Mouse (Mus musculus) neural tube, embryonic 13.5 days (tissue): ENCODE data around the gene Olfr311. TPM values are rescaled to one million over a fixed set of nuclear protein-coding genes. Genes with fewer than 3 reads are reported as not detected.
"Not testable (repeated sequence)": the region's sequence is repeated elsewhere in the genome, so short reads cannot be mapped to it uniquely, and the experiment has no call there.

Experiments
- ATAC-seq: fragments of 200-750 bp; cut with Nextera tagmentation; 2 replicates; pipeline ENCODE4 v1.8.0; 2017; ENCODE audit warnings: low read depth, mild to moderate bottlenecking, moderate TSS enrichment, moderate library complexity
- H3K27ac ChIP-seq: fragments of 300-500 bp; sonication (generic); replicated peaks from 2 replicates; pipeline ENCODE4 v1.5.1; 2015; ENCODE audit warnings: moderate library complexity, mild to moderate bottlenecking, inconsistent platforms
- H3K27me3 ChIP-seq: fragments of 300-500 bp; sonication (generic); 2 replicates; pipeline ENCODE4 v1.6.1; 2015; ENCODE audit warnings: mild to moderate bottlenecking, inconsistent platforms
- H3K36me3 ChIP-seq: fragments of 300-500 bp; sonication (generic); 2 replicates; pipeline ENCODE4 v1.6.1; 2015; ENCODE audit warnings: mild to moderate bottlenecking, inconsistent platforms
- H3K4me1 ChIP-seq: fragments of 300-500 bp; sonication (generic); replicated peaks from 2 replicates; pipeline ENCODE4 v1.6.1; 2015; ENCODE audit warnings: inconsistent platforms
- H3K4me2 ChIP-seq: fragments of 300-500 bp; sonication (generic); 2 replicates; pipeline ENCODE4 v1.6.1; 2015; ENCODE audit warnings: inconsistent platforms, mild to moderate bottlenecking, moderate library complexity
- H3K4me3 ChIP-seq: fragments of 300-500 bp; sonication (generic); 2 replicates; pipeline ENCODE4 v1.5.1; 2015; ENCODE audit warnings: mild to moderate bottlenecking, inconsistent platforms
- H3K9ac ChIP-seq: fragments of 300-500 bp; sonication (generic); 2 replicates; pipeline ENCODE4 v1.6.1; 2015; ENCODE audit warnings: moderate library complexity, mild to moderate bottlenecking, inconsistent platforms
- H3K9me3 ChIP-seq: fragments of 300-500 bp; sonication (generic); 2 replicates; pipeline ENCODE4 v1.6.1; 2016; ENCODE audit warnings: inconsistent platforms
- WGBS: fragments of 180-500 bp; shearing (Covaris S2); methylation state at CpG from one replicate; pipeline ENCODE4 v1.1.7; 2015; 5-methylcytosine and 5-hydroxymethylcytosine counted together
- polyA plus RNA-seq: library from polyadenylated mRNA; unstranded; fragments of >200 nt; fragmentation: Nextera tagmentation; extraction: Ambion mirVana; gene quantifications from 2 replicates; pipeline ENCODE4 v1.2.1, GENCODE M21; 2015

The Olfr311 gene
- polyA plus RNA-seq, 1 experiment from 2014 or later: not detected

GRCm38 (mm10) chr11:58828937-58829336 is 10.1 kb upstream of the Olfr311 start, which contains the start of gene Olfr312:
Gene Olfr312, plus strand, starts transcription at chr11:58829237.
- H3K9me3 ChIP-seq, H3K4me3 ChIP-seq, H3K27ac ChIP-seq, H3K27me3 ChIP-seq, H3K36me3 ChIP-seq, ATAC-seq, H3K4me2 ChIP-seq, H3K4me1 ChIP-seq, H3K9ac ChIP-seq: not testable (repeated sequence)

DNA sequence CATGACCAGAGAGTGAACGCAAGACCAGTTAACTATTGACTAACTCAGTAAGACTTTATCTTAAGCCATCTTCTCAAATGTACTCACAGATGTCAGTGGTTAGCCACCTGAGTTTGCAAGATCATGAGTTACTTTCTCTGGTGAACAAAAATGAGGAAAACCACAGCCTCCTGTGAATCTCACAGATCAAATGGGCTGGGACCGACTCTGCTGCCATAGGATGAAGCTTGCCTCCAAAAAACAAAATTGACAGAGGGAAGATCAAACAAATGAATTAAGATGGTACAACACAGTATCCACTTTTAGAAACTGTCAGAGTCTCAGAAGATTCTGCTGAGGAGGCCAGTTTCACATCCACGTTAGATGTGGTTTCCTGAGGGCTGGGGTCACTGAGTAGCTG is 9.3 kb upstream of the Olfr311 start:
- H3K9ac ChIP-seq: no peak overlapping the region
- H3K4me2 ChIP-seq: no peak overlapping the region
- H3K36me3 ChIP-seq: no peaks in the 10 kb centered on the region
- WGBS: 83% methylated on average over 3 of the region's 3 CpGs
- H3K27me3 ChIP-seq: no peaks in the 10 kb centered on the region
- no peaks in the 10 kb centered on the region for H3K4me1 ChIP-seq
- no peak overlapping the region for H3K27ac ChIP-seq
- no peak overlapping the region for H3K4me3 ChIP-seq
- no peak for ATAC-seq
- H3K9me3 ChIP-seq: no peaks in the 10 kb centered on the region

DNA sequence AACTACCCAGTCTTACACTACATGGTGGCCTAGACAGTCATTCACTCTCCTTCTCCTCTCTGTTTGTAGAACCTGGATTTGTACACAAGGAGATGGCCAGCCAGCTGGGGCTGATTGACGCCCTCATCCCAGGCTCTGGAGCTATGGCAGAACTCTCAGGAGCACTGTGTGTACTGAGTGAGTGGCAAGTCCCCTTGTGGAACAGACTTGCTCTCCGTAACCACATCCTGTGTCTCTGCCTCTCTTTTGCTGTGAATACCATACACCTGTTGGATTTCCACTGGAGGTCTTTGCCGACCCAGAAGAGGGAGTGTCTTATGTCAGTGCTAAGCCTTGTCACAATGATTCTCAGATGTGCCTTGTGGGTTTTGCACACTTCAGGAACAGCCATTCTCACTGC is 6.5 kb upstream of the Olfr311 start:
- WGBS: 84% methylated on average over 3 of the region's 3 CpGs
- not testable (repeated sequence) for H3K9me3 ChIP-seq, ATAC-seq

GRCm38 (mm10) chr11:58846919-58847461 is 7.9 kb downstream of the Olfr311 start, which contains the start of gene Gm12258:
Gene Gm12258, plus strand, starts transcription at chr11:58847158.
- no peaks in the 10 kb centered on the region; the same call in 1 of the 2 replicates for H3K27me3 ChIP-seq
- H3K4me1 ChIP-seq: peaks cover 17% of the 10 kb centered on the region
- H3K36me3 ChIP-seq: peaks cover 35% of the 10 kb centered on the region
- peak within 1 kb of the TSS; percentile 91 for H3K9ac ChIP-seq
- no peaks in the 10 kb centered on the region for H3K9me3 ChIP-seq
- H3K4me2 ChIP-seq: peak within 1 kb of the TSS; percentile 90
- ATAC-seq: peak; percentile 100
- WGBS: under 1% methylated on average over 24 of the region's 24 CpGs
- H3K4me3 ChIP-seq: peak within 1 kb of the TSS; percentile 84
- peak within 1 kb of the TSS; percentile 86 for H3K27ac ChIP-seq

More for the DNA sequence above, 6.5 kb upstream of the Olfr311 start:
- H3K36me3 ChIP-seq, H3K27me3 ChIP-seq, H3K4me1 ChIP-seq, H3K4me3 ChIP-seq, H3K27ac ChIP-seq, H3K9ac ChIP-seq, H3K4me2 ChIP-seq: not testable (repeated sequence)

DNA sequence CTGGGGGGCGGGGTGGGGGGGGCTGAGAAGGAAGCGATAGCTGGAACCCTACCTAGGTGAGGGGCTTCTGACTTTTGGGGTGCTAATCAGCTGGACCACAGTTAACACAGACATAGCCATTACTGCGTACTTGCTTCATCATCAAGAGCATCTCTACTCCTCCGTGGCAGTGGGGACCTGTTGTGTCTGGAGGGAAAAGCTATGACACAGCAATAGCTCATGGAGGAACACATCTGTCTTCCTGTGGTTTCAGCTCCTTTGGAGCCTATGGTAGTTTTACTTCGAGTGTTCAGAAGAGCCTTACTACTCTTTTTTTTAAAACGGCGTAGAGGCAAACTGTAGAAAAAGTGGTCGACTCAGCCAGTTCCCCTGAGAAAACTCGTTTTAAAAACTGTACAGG is 8.6 kb downstream of the Olfr311 start:
- peak overlapping the region; percentile 91 for H3K9ac ChIP-seq
- ATAC-seq: no peak
- peak overlapping the region; percentile 90 for H3K4me2 ChIP-seq
- WGBS: 53% methylated on average over 9 of the region's 9 CpGs
- peaks cover 41% of the 10 kb centered on the region for H3K36me3 ChIP-seq
- peak overlapping the region; percentile 86; the same call in 1 of the 2 replicates for H3K27ac ChIP-seq
- H3K27me3 ChIP-seq: no peaks in the 10 kb centered on the region; the same call in 1 of the 2 replicates
- H3K4me3 ChIP-seq: peak overlapping the region; percentile 84
- H3K4me1 ChIP-seq: peaks cover 17% of the 10 kb centered on the region
- H3K9me3 ChIP-seq: no peaks in the 10 kb centered on the region

GRCm38 (mm10) chr11:58849731-58850130 is 10.7 kb downstream of the Olfr311 start:
- Histone ChIP-seq H3K9ac (no peak overlapping the region), H3K27ac (no peak overlapping the region), H3K4me1 (peaks cover 17% of the 10 kb centered on the region), H3K36me3 (peaks cover 62% of the 10 kb centered on the region), H3K4me3 (no peak overlapping the region), H3K4me2 (no peak overlapping the region), H3K27me3 (no peaks in the 10 kb centered on the region; the same call in 1 of the 2 replicates), H3K9me3 (no peaks in the 10 kb centered on the region)
- ATAC-seq: no peak
- 66% methylated on average over 2 of the region's 2 CpGs for WGBS

GRCm38 (mm10) chr11:58860744-58861143 is 21.7 kb downstream of the Olfr311 start:
- peaks cover 21% of the 10 kb centered on the region for H3K9me3 ChIP-seq
- no peak overlapping the region for H3K4me2 ChIP-seq
- H3K9ac ChIP-seq: no peak overlapping the region
- H3K36me3 ChIP-seq: peaks cover 61% of the 10 kb centered on the region
- H3K4me3 ChIP-seq: no peak overlapping the region
- H3K4me1 ChIP-seq: no peaks in the 10 kb centered on the region
- no peak overlapping the region for H3K27ac ChIP-seq
- 97% methylated on average over 8 of the region's 8 CpGs for WGBS
- no peaks in the 10 kb centered on the region for H3K27me3 ChIP-seq
- ATAC-seq: no peak

DNA sequence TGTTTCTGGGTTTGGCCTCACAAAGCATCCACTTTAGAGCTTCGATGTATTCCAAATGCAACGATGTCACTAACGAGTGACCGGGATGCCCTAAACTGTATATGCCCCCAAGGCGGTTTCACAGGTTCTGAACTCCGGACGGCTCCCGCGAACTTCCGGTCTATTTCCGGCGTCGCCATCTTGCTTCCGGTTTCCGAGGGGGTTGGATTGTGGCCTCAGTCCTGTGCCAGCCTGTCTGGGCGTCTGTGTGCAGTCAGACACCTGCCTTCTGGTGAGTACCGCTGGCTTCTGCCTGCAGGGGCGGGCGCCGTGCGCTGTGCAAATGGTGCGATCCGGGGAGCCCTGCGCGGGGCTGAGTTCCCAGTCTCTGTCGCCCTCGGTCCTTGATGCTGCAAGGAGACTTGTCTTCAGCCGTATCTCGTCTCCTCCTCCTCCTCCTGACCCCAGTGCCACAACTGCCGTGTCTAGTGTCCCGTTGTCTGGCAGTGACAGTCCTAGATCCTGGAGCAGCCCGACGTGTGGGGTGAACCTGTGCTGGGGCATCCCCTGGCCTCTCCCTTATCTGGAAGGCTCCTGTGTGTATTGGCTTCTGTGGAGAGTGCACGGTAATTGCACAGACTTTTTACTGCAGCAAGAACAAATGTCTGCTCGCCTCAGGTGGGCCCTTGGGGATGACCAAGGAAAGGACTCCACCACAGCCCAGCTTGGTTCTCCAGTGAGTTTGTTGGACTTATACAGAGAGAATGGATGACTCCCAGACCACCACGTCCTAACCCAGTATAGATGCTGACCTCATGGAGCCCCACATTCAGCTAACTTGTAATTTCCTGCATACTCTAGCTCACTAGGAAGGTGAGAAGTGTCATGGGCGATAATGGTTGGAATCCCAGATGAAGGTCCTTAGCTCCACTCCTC is 28.2 kb downstream of the Olfr311 start, which contains the start of gene 2810021J22Rik:
2810021J22Rik (plus strand) TSS at position 178 of the 915 bp plus-strand sequence.
- Histone ChIP-seq H3K27me3 (no peaks in the 10 kb centered on the region), H3K4me3 (peak within 1 kb of the TSS; percentile 75), H3K27ac (peak within 1 kb of the TSS; percentile 93), H3K36me3 (peaks cover 25% of the 10 kb centered on the region), H3K4me1 (peaks cover 31% of the 10 kb centered on the region), H3K9me3 (no peaks in the 10 kb centered on the region), H3K4me2 (peak within 1 kb of the TSS; percentile 82), H3K9ac (peak within 1 kb of the TSS; percentile 90)
- 4% methylated on average over 37 of the region's 37 CpGs for WGBS
- peak; percentile 90 for ATAC-seq

GRCm38 (mm10) chr11:58867954-58868330 is 28.9 kb downstream of the Olfr311 start:
- Histone ChIP-seq H3K9ac (peak overlapping the region; percentile 90), H3K27ac (peak overlapping the region; percentile 93), H3K4me2 (peak overlapping the region; percentile 82), H3K4me3 (peak overlapping the region; percentile 75), H3K9me3 (no peaks in the 10 kb centered on the region), H3K36me3 (peaks cover 25% of the 10 kb centered on the region), H3K4me1 (peaks cover 31% of the 10 kb centered on the region), H3K27me3 (no peaks in the 10 kb centered on the region)
- WGBS: 66% methylated on average over 6 of the region's 6 CpGs
- peak; percentile 41; the same call in 1 of the 2 replicates for ATAC-seq

- peaks cover 34% of the 10 kb centered on the region for H3K36me3 ChIP-seq
- WGBS: 89% methylated on average over 4 of the region's 4 CpGs
- peaks cover 31% of the 10 kb centered on the region for H3K4me1 ChIP-seq
- H3K27ac ChIP-seq: no peak overlapping the region
- no peaks in the 10 kb centered on the region for H3K27me3 ChIP-seq
- H3K4me3 ChIP-seq: no peak overlapping the region
- H3K9me3 ChIP-seq: no peaks in the 10 kb centered on the region
- H3K4me2 ChIP-seq: no peak overlapping the region
- H3K9ac ChIP-seq: no peak overlapping the region
- no peak for ATAC-seq
Measured at GRCm38 (mm10) chr11:58870961-58871360, 31.9 kb downstream of the Olfr311 start.

GRCm38 (mm10) chr11:58883756-58884155 is 44.7 kb downstream of the Olfr311 start:
- no peak for ATAC-seq
- H3K36me3 ChIP-seq: peaks cover 62% of the 10 kb centered on the region
- 87% methylated on average over 8 of the region's 8 CpGs for WGBS
- no peak overlapping the region for H3K4me3 ChIP-seq
- H3K9me3 ChIP-seq: no peaks in the 10 kb centered on the region
- no peak overlapping the region for H3K4me2 ChIP-seq
- no peaks in the 10 kb centered on the region for H3K27me3 ChIP-seq
- H3K9ac ChIP-seq: no peak overlapping the region
- H3K27ac ChIP-seq: no peak overlapping the region
- no peaks in the 10 kb centered on the region for H3K4me1 ChIP-seq

DNA sequence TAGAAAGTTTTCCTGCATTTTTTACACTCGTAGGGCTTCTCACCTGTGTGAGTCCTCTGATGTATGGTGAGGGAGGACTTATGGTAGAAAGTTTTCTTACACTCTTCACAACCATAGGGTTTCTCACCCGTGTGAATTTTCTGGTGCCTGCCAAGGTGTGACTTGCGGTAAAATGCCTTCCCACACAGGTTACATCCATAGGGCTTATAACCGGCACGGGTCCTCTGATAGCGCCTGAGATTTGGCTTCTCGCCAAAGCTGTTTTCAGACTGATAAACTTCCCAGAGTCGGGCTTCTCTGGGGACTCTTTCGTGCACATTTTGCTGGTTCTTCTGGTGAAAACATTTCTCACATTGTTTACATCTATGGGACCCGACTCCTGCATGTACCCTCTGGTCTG is 51.5 kb downstream of the Olfr311 start:
- H3K4me1 ChIP-seq: no peaks in the 10 kb centered on the region
- peaks cover 63% of the 10 kb centered on the region for H3K36me3 ChIP-seq
- no peak overlapping the region for H3K4me3 ChIP-seq
- H3K27ac ChIP-seq: no peak overlapping the region
- H3K27me3 ChIP-seq: no peaks in the 10 kb centered on the region
- no peak overlapping the region for H3K4me2 ChIP-seq
- H3K9me3 ChIP-seq: no peaks in the 10 kb centered on the region
- 92% methylated on average over 10 of the region's 10 CpGs for WGBS
- no peak for ATAC-seq
- no peak overlapping the region for H3K9ac ChIP-seq
